Mouse (Mus musculus): ENCODE data around the gene 1700028P14Rik.

GRCm38 (mm10) chr19:23657261-23657932 lies 4.8 kb upstream of the 1700028P14Rik start:
- TF ChIP-seq CTCF (IDR thresholded peaks at IDR 0.05; ENCODE audit: low read depth), result no peak
- no peak for TF ChIP-seq EP300 (IDR thresholded peaks at IDR 0.05; ENCODE audit: low read depth)
